Mouse (Mus musculus): ENCODE measurements around the gene Col25a1. TPM values are rescaled to one million over a fixed set of nuclear protein-coding genes. Genes with fewer than 3 reads are reported as not detected.

Col25a1 gene
- polyA plus RNA-seq, 1 experiment from 2014 or later = 6.9 TPM

DNA sequence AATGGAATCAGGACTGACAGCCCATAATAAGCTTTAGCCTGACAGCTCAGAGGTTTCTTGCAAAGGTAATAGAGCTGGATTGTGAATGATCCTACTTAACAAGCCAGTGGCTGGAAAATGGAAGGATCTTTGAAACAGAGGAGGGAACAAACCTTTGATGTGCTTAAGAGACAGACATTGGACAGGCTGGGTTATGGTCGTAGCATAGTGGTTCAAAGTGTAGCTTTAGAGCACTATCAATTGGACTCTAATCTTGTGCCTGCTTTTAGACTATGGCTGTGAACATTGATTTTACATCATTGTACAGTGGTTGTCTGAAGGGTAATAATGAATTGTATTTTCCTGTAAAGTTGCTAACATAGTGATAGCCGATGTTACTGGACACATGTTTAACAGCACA lies 86.4 kb downstream of the Col25a1 start:
- no peak overlapping the region for H3K9ac ChIP-seq (replicated peaks)
- no peaks in the 10 kb centered on the region for H3K36me3 ChIP-seq
- no peak overlapping the region for H3K27ac ChIP-seq (replicated peaks)
- ATAC-seq (ENCODE audit: low FRiP score) = no peak
- 86% methylated on average over 2 of the region's 2 CpGs for WGBS
- H3K27me3 ChIP-seq (replicated peaks) = no peaks in the 10 kb centered on the region
- no peaks in the 10 kb centered on the region for H3K9me3 ChIP-seq (replicated peaks)
- H3K4me2 ChIP-seq = no peak overlapping the region
- no peak overlapping the region for H3K4me3 ChIP-seq (replicated peaks)
- H3K4me1 ChIP-seq = no peaks in the 10 kb centered on the region

DNA sequence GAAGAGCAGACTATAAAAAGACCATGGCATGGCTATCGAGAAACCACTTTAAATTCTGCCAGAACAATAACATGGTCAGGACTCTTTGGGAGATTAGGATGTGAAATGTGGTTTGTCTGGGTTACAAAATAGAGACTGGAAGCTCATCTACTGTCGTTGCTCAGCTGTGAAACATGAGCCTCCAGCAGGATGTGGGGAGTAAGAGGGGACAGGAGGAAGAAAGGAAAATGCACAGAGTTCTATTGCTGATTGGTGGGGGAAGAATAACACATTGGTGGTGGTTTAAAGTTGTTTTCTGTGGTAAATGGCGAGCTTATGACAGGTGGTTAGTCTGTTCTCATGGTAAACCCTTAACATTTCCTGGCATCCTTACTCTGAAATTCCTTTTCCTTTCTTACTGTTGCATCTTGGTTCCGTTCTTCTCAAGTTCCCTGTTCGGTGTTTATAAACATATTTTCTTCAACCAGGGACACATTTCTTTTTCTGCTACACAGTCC lies 87.0 kb downstream of the Col25a1 start:
- ATAC-seq (ENCODE audit: low FRiP score) = no peak
- Histone ChIP-seq H3K4me2 (no peak overlapping the region), H3K9ac (replicated peaks) (no peak overlapping the region), H3K27me3 (replicated peaks) (no peaks in the 10 kb centered on the region), H3K4me1 (no peaks in the 10 kb centered on the region), H3K4me3 (replicated peaks) (no peak overlapping the region), H3K27ac (replicated peaks) (no peak overlapping the region), H3K9me3 (replicated peaks) (no peaks in the 10 kb centered on the region), H3K36me3 (no peaks in the 10 kb centered on the region)
- WGBS = 71% methylated on average over 5 of the region's 5 CpGs

DNA sequence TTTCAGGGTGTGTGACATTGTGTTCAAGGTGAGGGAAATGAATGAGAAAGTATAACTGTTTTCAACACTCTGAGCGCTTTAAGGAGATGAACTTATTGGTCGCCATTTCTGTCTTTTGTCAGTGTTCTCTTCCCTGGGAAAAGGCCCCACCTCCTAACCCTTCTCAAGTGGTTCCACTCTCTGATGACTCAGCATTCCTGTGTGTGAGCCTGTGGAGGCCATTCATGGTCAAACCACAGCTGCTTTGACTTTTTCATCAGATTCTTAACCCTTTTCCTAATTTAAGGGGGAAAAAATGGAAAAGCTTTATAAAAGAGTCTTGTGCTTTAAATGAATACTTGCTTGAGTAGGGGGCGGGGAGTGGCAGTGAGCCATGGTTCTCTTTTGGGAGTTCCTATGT lies 89.5 kb downstream of the Col25a1 start:
- WGBS = 97% methylated on average over 3 of the region's 3 CpGs
- no peak overlapping the region for H3K27ac ChIP-seq (replicated peaks)

DNA sequence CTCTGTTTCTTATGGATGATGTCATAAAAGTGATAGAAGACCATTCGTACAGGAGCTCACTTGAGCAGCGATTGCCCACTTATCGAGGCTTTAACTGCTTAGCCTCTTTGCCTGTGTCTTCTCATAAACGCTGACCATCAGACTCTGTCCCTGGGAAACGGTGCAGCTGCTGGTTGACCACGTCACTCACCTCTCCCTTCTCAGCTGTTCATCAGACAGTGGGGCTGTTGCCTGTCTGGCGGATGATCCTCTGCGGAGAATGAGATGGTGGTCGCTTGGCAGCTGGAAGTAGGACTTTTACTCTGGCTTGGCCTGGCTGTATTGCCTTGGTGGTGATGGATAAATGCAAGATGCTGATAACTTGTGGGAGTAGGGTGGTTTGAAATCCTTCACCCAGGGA lies 96.9 kb downstream of the Col25a1 start:
- 92% methylated on average over 9 of the region's 9 CpGs for WGBS
- no peak for ATAC-seq (ENCODE audit: low FRiP score)
- no peak overlapping the region for H3K9ac ChIP-seq (replicated peaks)
- no peak overlapping the region for H3K4me2 ChIP-seq
- no peak overlapping the region for H3K27ac ChIP-seq (replicated peaks)
- H3K4me1 ChIP-seq = no peaks in the 10 kb centered on the region
- H3K4me3 ChIP-seq (replicated peaks) = no peak overlapping the region
- no peaks in the 10 kb centered on the region for H3K9me3 ChIP-seq (replicated peaks)
- H3K27me3 ChIP-seq (replicated peaks) = no peaks in the 10 kb centered on the region
- no peaks in the 10 kb centered on the region for H3K36me3 ChIP-seq

More for the DNA sequence above, 89.5 kb downstream of the Col25a1 start:
- Histone ChIP-seq H3K27me3 (replicated peaks) (no peaks in the 10 kb centered on the region), H3K4me3 (replicated peaks) (no peak overlapping the region), H3K4me1 (no peaks in the 10 kb centered on the region), H3K4me2 (no peak overlapping the region), H3K9ac (replicated peaks) (no peak overlapping the region), H3K9me3 (replicated peaks) (no peaks in the 10 kb centered on the region), H3K36me3 (no peaks in the 10 kb centered on the region)
- no peak for ATAC-seq (ENCODE audit: low FRiP score)

DNA sequence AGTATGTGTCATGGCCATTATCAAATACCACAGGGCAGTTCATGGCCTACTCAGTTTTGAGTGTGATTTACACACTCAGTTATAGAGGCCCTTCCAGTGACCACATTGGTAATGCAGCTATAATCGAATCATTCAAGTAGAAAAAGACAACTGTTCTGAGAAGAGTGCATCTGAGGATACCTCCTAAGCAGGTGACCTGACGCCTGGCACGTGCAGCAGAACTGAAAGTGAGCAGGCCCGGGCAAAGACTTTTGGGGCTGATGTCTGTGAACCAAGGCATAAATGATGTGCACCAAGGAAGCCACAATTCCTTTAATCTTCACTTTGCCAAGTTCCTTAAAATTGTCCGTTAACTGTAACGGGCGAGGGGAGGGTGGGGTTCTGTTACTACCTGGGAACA lies 101.6 kb downstream of the Col25a1 start:
- Histone ChIP-seq H3K9me3 (replicated peaks) (no peaks in the 10 kb centered on the region), H3K4me1 (no peaks in the 10 kb centered on the region), H3K4me2 (no peak overlapping the region), H3K36me3 (no peaks in the 10 kb centered on the region), H3K9ac (replicated peaks) (no peak overlapping the region), H3K27me3 (replicated peaks) (no peaks in the 10 kb centered on the region), H3K4me3 (replicated peaks) (no peak overlapping the region), H3K27ac (replicated peaks) (no peak overlapping the region)
- 94% methylated on average over 7 of the region's 7 CpGs for WGBS
- no peak for ATAC-seq (ENCODE audit: low FRiP score)

DNA sequence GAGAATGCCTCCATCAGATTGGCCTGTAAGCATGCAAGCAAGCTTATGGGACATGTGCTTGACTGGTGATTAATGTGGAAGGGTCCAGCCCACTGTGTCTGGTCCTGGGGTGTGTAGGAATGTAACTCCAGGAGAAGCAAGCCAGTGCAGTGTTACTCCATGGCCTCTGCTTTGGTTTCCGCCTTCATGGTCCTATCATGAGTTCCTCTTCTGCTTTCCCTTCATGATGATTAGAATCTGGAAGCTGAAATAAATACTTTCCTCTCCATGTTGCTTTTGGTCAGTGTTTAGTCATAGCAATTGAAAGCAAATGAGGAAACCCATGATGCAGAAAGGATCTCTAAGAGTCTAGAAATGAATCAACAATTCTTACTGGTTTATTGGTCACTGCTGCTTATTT lies 103.9 kb downstream of the Col25a1 start:
- Histone ChIP-seq H3K4me3 (replicated peaks) (no peak overlapping the region), H3K4me1 (no peaks in the 10 kb centered on the region), H3K27ac (replicated peaks) (no peak overlapping the region), H3K27me3 (replicated peaks) (no peaks in the 10 kb centered on the region), H3K9ac (replicated peaks) (no peak overlapping the region), H3K4me2 (no peak overlapping the region), H3K36me3 (no peaks in the 10 kb centered on the region), H3K9me3 (replicated peaks) (no peaks in the 10 kb centered on the region)
- WGBS = 95% methylated on average over 1 of the region's 1 CpGs
- ATAC-seq (ENCODE audit: low FRiP score) = no peak

DNA sequence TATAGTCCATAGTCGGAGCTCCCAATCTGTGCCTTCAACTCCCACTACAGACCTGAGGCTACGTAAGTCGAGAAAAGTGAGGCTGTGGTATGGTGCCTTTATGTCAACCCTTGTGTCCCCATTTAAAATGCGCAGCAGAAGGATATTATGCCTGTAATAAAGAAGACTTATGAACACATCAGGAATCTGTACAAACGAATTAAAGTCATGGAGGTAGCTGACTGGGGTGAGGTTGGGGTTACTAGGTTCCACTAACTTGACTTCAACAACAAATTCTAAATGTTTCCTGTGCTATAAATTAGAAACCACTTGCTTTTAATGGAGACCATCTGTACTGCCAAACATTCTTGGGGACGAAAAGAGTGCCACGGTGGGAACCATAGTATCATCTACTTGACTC lies 104.8 kb downstream of the Col25a1 start:
- H3K27me3 ChIP-seq (replicated peaks) = no peaks in the 10 kb centered on the region
- no peak overlapping the region for H3K4me2 ChIP-seq
- 83% methylated on average over 7 of the region's 7 CpGs for WGBS
- H3K27ac ChIP-seq (replicated peaks) = no peak overlapping the region
- H3K4me1 ChIP-seq = no peaks in the 10 kb centered on the region
- no peak overlapping the region for H3K4me3 ChIP-seq (replicated peaks)
- no peak for ATAC-seq (ENCODE audit: low FRiP score)
- H3K9ac ChIP-seq (replicated peaks) = no peak overlapping the region
- no peaks in the 10 kb centered on the region for H3K36me3 ChIP-seq
- no peaks in the 10 kb centered on the region for H3K9me3 ChIP-seq (replicated peaks)

DNA sequence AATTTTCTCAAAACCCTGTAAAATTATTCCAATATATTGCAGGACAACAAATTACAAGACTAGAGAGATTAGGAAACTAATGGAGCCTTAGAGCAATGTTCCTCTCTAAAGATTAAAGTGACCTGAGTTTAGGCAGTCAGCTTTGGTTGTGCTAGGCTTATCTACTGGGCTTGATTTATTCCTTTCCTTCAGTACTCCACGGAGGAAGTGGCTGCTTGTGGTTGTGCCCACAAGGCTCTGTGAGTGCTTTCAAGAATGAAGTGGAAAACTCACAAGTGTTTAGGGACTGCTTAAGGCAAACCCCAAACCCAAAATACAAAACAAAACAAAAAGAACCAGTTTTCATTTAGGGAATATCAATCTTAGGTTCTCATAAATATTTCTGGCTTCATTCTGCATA lies 106.6 kb downstream of the Col25a1 start:
- no peak overlapping the region for H3K4me3 ChIP-seq (replicated peaks)
- no peaks in the 10 kb centered on the region for H3K36me3 ChIP-seq
- no peaks in the 10 kb centered on the region for H3K27me3 ChIP-seq (replicated peaks)
- no peak for ATAC-seq (ENCODE audit: low FRiP score)
- peaks cover 5% of the 10 kb centered on the region for H3K4me1 ChIP-seq
- no peaks in the 10 kb centered on the region for H3K9me3 ChIP-seq (replicated peaks)
- no peak overlapping the region for H3K27ac ChIP-seq (replicated peaks)
- no peak overlapping the region for H3K4me2 ChIP-seq
- 74% methylated on average over 1 of the region's 1 CpGs for WGBS
- no peak overlapping the region for H3K9ac ChIP-seq (replicated peaks)

DNA sequence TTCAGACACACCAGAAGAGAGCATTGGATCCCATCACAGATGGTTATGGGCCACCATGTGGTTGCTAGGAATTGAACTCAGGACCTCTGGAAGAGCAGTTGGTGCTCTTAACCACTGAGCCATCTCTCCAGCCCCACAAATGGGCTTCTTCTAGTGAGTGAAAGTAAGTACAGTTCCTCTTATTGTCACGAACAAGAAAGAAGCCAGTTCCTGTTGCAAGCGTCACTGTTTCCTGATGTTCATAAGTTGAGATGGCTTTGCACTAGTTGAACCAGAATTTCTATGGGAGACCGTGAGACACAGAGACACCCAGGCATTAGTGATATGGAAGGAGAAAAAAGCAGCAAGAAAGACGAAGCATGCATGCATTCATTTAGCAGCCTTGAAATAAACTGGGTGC lies 110.6 kb downstream of the Col25a1 start:
- Histone ChIP-seq H3K4me2 (no peak overlapping the region), H3K4me1 (peaks cover 10% of the 10 kb centered on the region), H3K4me3 (replicated peaks) (no peak overlapping the region), H3K9me3 (replicated peaks) (no peaks in the 10 kb centered on the region), H3K27ac (replicated peaks) (no peak overlapping the region), H3K9ac (replicated peaks) (no peak overlapping the region), H3K27me3 (replicated peaks) (no peaks in the 10 kb centered on the region), H3K36me3 (no peaks in the 10 kb centered on the region)
- 93% methylated on average over 4 of the region's 4 CpGs for WGBS
- ATAC-seq (ENCODE audit: low FRiP score) = no peak

DNA sequence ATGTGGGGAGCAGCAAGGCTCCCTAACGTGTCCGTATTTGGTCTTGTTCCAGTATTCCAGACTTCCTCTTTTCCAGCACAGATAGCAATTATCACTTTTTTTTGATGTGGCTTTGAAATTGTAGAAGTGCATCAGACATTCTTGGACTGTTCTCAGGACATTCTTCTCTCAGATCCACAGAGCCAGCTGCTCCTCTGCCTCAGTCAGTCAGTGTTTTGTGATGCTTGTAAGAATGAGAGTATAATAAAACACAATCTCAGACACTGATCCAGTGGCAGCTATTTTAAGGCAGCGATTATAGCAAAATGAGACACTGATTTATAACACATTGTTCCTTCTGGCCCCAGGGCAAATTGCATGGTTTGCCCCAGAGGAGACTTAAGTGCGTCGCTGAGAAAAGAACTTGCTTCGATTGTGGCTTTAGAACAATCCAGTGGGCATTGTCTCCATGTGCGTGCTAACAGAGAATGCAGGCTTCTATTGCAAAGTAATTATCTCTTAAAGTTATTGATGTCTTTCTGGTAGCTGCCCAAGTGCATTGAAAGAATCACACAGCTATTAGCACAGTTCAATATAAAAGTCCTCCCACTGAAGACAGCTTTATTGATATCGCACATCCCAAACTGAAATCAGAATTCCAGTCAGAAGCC lies 111.5 kb downstream of the Col25a1 start:
- no peak for ATAC-seq (ENCODE audit: low FRiP score)
- WGBS = 22% methylated on average over 8 of the region's 8 CpGs
- no peaks in the 10 kb centered on the region for H3K9me3 ChIP-seq (replicated peaks)
- H3K4me3 ChIP-seq (replicated peaks) = no peak overlapping the region
- no peak overlapping the region for H3K9ac ChIP-seq (replicated peaks)
- H3K36me3 ChIP-seq = no peaks in the 10 kb centered on the region
- H3K27ac ChIP-seq (replicated peaks) = no peak overlapping the region
- H3K27me3 ChIP-seq (replicated peaks) = no peaks in the 10 kb centered on the region
- H3K4me1 ChIP-seq = peaks cover 10% of the 10 kb centered on the region
- no peak overlapping the region; the same call in 1 of the 2 replicates for H3K4me2 ChIP-seq

DNA sequence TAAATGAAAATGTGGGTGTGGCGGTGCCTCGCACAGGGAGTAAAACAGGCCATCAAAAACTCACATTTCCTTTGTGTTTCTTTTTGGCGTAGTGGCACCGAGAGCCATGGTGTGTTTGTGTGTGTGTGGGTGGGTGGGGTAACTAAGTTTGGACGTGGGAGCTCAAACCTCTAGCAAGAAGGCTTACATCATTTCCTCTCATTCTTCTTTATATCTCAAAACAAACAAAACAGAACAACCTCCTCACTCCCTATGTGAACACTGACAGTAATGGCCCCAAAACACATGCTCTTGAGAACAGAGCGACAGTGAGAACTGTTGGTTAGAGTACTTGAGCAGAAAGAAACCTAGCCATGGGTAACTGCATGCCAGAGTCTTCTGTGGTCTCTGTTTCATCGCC lies 121.1 kb downstream of the Col25a1 start:
- Histone ChIP-seq H3K9ac (replicated peaks) (no peak overlapping the region), H3K9me3 (replicated peaks) (no peaks in the 10 kb centered on the region), H3K4me2 (no peak overlapping the region), H3K4me1 (no peaks in the 10 kb centered on the region), H3K36me3 (no peaks in the 10 kb centered on the region), H3K27me3 (replicated peaks) (no peaks in the 10 kb centered on the region), H3K4me3 (replicated peaks) (no peak overlapping the region), H3K27ac (replicated peaks) (no peak overlapping the region)
- 87% methylated on average over 7 of the region's 7 CpGs for WGBS
- ATAC-seq (ENCODE audit: low FRiP score) = no peak

DNA sequence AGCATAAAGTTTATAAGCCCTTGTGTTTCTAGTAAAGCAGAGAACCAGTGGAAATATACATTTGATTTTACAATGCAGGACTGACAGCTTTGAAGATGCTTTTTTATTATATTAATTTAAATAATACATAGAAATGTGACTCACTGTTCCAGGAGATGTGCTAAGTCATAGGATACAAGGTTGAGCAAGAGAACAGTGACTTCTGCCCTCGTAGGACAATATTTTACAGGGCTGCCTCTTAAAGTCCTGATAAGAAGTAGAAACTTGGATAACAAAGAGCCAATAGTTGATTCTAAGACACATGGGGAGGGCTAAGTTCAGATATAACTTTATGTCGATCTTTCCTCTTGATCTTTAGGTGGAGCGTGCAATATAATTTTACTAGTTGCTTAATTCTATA lies 124.8 kb downstream of the Col25a1 start:
- no peak overlapping the region for H3K4me3 ChIP-seq (replicated peaks)
- H3K9ac ChIP-seq (replicated peaks) = no peak overlapping the region
- no peak overlapping the region for H3K27ac ChIP-seq (replicated peaks)
- no peak overlapping the region for H3K4me2 ChIP-seq
- no peaks in the 10 kb centered on the region for H3K27me3 ChIP-seq (replicated peaks)
- no peaks in the 10 kb centered on the region for H3K4me1 ChIP-seq
- ATAC-seq (ENCODE audit: low FRiP score) = no peak
- no peaks in the 10 kb centered on the region for H3K36me3 ChIP-seq
- no peaks in the 10 kb centered on the region for H3K9me3 ChIP-seq (replicated peaks)
- WGBS = 95% methylated on average over 3 of the region's 3 CpGs

Data from neural tube, embryonic 15.5 days (tissue).